Mouse (Mus musculus): ENCODE results near the gene Pdcd11. TPM values are rescaled to one million over a fixed set of nuclear protein-coding genes. Genes with fewer than 3 reads are reported as not detected.

Gene Pdcd11
- polyA plus RNA-seq, 1 experiment = 10.0 TPM

DNA sequence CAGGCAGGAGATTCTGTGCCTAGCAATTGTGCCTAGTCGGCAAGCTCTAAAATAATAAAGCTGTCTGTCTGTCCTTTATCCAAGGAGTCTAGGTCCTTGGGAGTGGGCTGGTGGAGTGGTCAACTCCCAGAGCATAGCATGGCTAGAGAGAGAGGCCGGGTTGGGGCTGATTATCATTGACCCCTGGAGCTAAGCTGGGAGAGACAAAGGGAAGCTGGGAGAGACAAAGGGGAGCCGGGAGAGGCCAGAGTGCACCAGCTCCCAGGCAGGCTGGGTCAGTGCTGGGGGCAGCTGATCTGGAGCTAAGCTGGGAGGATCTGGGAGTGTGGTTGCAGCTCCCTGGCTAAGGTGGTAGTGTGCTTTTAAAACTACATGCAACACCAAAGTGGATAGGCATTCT lies 76.2 kb downstream of the Pdcd11 start:
- TF ChIP-seq CTCF (IDR thresholded peaks at IDR 0.05; ENCODE audit: low read depth, low read length) (no peak), POLR2A (IDR thresholded peaks at IDR 0.05; ENCODE audit: borderline replicate concordance, low read depth, low read length) (no peak)
- no peak overlapping the region for H3K4me3 ChIP-seq (ENCODE audit: insufficient read depth, low read length)
- peaks cover 7% of the 10 kb centered on the region for H3K4me1 ChIP-seq (ENCODE audit: control insufficient read depth, insufficient read depth, low read length)
- no peak overlapping the region for H3K27ac ChIP-seq (ENCODE audit: insufficient read depth, low read depth, low read length)

- no peak; the same call in 1 of the 2 replicates for TF ChIP-seq CTCF (IDR thresholded peaks at IDR 0.05; ENCODE audit: low read depth, low read length)
- TF ChIP-seq POLR2A (IDR thresholded peaks at IDR 0.05; ENCODE audit: borderline replicate concordance, low read depth, low read length) = no peak
- H3K4me3 ChIP-seq (ENCODE audit: insufficient read depth, low read length) = peak overlapping the region; percentile 25; the same call in 1 of the 2 replicates
- H3K27ac ChIP-seq (ENCODE audit: insufficient read depth, low read depth, low read length) = no peak overlapping the region
- H3K4me1 ChIP-seq (ENCODE audit: control insufficient read depth, insufficient read depth, low read length) = peaks cover 7% of the 10 kb centered on the region
Measured at GRCm38 (mm10) chr19:47167617-47168214, 77.1 kb downstream of the Pdcd11 start.

GRCm38 (mm10) chr19:47168223-47168622 lies 77.7 kb downstream of the Pdcd11 start:
- Histone ChIP-seq H3K4me3 (ENCODE audit: insufficient read depth, low read length) (peak overlapping the region; percentile 25), H3K4me1 (ENCODE audit: control insufficient read depth, insufficient read depth, low read length) (peaks cover 7% of the 10 kb centered on the region), H3K27ac (ENCODE audit: insufficient read depth, low read depth, low read length) (no peak overlapping the region)
- peak; percentile 37; the same call in 1 of the 2 replicates for TF ChIP-seq CTCF (IDR thresholded peaks at IDR 0.05; ENCODE audit: low read depth, low read length)
- TF ChIP-seq POLR2A (IDR thresholded peaks at IDR 0.05; ENCODE audit: borderline replicate concordance, low read depth, low read length) = no peak

- no peak for TF ChIP-seq POLR2A (IDR thresholded peaks at IDR 0.05; ENCODE audit: borderline replicate concordance, low read depth, low read length)
- peak; percentile 64 for TF ChIP-seq CTCF (IDR thresholded peaks at IDR 0.05; ENCODE audit: low read depth, low read length)
- Histone ChIP-seq H3K27ac (ENCODE audit: insufficient read depth, low read depth, low read length) (no peak overlapping the region), H3K4me1 (ENCODE audit: control insufficient read depth, insufficient read depth, low read length) (peaks cover 7% of the 10 kb centered on the region), H3K4me3 (ENCODE audit: insufficient read depth, low read length) (peak overlapping the region; percentile 0)
Measured at GRCm38 (mm10) chr19:47168793-47169412, 78.3 kb downstream of the Pdcd11 start.

DNA sequence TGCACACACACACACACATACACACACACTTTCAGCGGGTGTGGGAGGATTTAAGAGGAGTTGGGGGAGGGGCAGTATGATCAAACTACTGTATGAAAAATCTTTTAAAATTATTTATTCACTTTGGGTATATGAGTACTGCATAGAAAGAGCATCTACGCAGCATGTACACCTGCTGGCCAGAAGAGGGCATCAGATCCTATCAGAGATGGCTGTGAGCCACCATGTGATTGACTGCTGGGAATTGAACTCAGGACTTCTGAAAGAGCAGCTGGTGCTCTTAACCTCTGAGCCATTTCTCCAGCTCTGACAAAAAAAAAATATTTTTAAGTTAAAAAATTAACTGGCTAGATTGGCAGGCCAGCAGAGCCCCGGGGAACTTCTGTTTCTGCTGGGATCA lies 83.9 kb downstream of the Pdcd11 start:
- Histone ChIP-seq H3K27ac (ENCODE audit: insufficient read depth, low read depth, low read length) (no peak overlapping the region), H3K4me1 (ENCODE audit: control insufficient read depth, insufficient read depth, low read length) (no peaks in the 10 kb centered on the region), H3K4me3 (ENCODE audit: insufficient read depth, low read length) (no peak overlapping the region)
- TF ChIP-seq CTCF (IDR thresholded peaks at IDR 0.05; ENCODE audit: low read depth, low read length) (peak; percentile 36; the same call in 1 of the 2 replicates), POLR2A (IDR thresholded peaks at IDR 0.05; ENCODE audit: borderline replicate concordance, low read depth, low read length) (no peak)

- H3K4me1 ChIP-seq (ENCODE audit: control insufficient read depth, insufficient read depth, low read length) = no peaks in the 10 kb centered on the region
- TF ChIP-seq POLR2A (IDR thresholded peaks at IDR 0.05; ENCODE audit: borderline replicate concordance, low read depth, low read length) (no peak), CTCF (IDR thresholded peaks at IDR 0.05; ENCODE audit: low read depth, low read length) (0 out of 2 replicates have a peak, but pooled peaks have one; percentile 5)
- H3K27ac ChIP-seq (ENCODE audit: insufficient read depth, low read depth, low read length) = no peak overlapping the region
- H3K4me3 ChIP-seq (ENCODE audit: insufficient read depth, low read length) = no peak overlapping the region
Measured at GRCm38 (mm10) chr19:47175472-47175871, 84.9 kb downstream of the Pdcd11 start.

DNA sequence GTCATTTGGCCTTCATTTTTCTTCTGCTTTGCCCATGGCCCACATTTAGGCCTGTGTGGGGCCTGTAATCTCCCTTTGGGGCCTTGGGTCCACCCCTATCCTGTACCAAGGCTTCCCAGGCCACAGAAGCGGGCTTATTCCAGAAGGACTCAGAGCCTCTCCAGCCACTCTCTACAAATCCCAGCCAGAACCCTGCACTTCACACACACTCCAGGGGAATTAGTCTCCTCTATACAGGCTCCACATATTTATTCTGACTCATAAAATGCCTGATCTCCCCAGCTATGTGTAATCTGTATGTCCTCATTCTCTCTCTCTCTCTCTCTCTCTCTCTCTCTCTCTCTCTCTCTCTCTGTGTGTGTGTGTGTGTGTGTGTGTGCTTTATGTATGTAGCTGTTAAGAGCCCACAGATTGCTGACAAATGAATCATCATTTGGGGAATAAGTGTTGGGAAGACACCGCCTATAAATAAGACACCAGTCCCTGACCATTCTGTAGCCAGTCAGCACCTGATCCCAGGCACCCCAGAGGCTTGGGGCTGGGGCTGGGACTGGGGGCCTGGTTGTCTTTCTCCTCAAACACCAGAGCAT lies 86.4 kb downstream of the Pdcd11 start:
- TF ChIP-seq CTCF (IDR thresholded peaks at IDR 0.05; ENCODE audit: low read depth, low read length) = no peak
- no peak for TF ChIP-seq POLR2A (IDR thresholded peaks at IDR 0.05; ENCODE audit: borderline replicate concordance, low read depth, low read length)
- H3K4me1 ChIP-seq (ENCODE audit: control insufficient read depth, insufficient read depth, low read length) = no peaks in the 10 kb centered on the region
- no peak overlapping the region for H3K4me3 ChIP-seq (ENCODE audit: insufficient read depth, low read length)
- H3K27ac ChIP-seq (ENCODE audit: insufficient read depth, low read depth, low read length) = no peak overlapping the region

GRCm38 (mm10) chr19:47178001-47178400 lies 87.4 kb downstream of the Pdcd11 start:
- Histone ChIP-seq H3K4me1 (ENCODE audit: control insufficient read depth, insufficient read depth, low read length) (no peaks in the 10 kb centered on the region), H3K27ac (ENCODE audit: insufficient read depth, low read depth, low read length) (no peak overlapping the region), H3K4me3 (ENCODE audit: insufficient read depth, low read length) (0 out of 2 replicates have a peak overlapping the region, but pooled peaks have one; percentile 45)
- TF ChIP-seq CTCF (IDR thresholded peaks at IDR 0.05; ENCODE audit: low read depth, low read length) = no peak
- no peak for TF ChIP-seq POLR2A (IDR thresholded peaks at IDR 0.05; ENCODE audit: borderline replicate concordance, low read depth, low read length)

GRCm38 (mm10) chr19:47178431-47179271 lies 88.1 kb downstream of the Pdcd11 start, which contains the start of gene Neurl1a:
TSS of gene Neurl1a (plus strand) at chr19:47178820.
- TF ChIP-seq CTCF (IDR thresholded peaks at IDR 0.05; ENCODE audit: low read depth, low read length) = no peak
- peak within 1 kb of the TSS; percentile 45 for H3K4me3 ChIP-seq (ENCODE audit: insufficient read depth, low read length)
- H3K27ac ChIP-seq (ENCODE audit: insufficient read depth, low read depth, low read length) = no peak within 1 kb of the TSS
- H3K4me1 ChIP-seq (ENCODE audit: control insufficient read depth, insufficient read depth, low read length) = peaks cover 3% of the 10 kb centered on the region; the same call in 1 of the 2 replicates
